Mouse (Mus musculus) layer of hippocampus, adult 9-11 months (tissue): Measurements from ENCODE around the gene C1qc.

ENCODE experiments used
- DNase-seq: peaks from one replicate; pipeline ENCODE4 v3.0.0; 2022

The C1qc gene

DNA sequence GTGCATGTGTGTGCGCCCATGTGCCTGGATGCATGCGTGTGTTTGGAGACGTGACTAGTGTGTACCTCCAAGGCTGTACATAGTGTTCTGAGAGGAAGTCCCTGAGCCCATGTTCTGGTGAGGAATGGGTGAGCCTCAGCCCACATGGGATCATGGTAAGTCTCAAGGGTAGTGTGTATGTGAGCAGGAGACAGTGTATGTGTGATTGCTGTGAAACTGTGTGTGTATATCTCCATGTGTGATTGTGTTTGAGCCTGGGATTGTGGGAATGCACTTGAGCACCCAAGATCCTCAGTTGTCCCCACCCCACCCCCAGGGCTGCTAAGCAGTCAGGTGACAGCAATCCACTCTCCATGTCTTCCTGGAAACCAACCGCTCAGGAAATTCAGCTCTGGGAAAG lies 2.0 kb upstream of the C1qc start:
- no peak for DNase-seq

DNA sequence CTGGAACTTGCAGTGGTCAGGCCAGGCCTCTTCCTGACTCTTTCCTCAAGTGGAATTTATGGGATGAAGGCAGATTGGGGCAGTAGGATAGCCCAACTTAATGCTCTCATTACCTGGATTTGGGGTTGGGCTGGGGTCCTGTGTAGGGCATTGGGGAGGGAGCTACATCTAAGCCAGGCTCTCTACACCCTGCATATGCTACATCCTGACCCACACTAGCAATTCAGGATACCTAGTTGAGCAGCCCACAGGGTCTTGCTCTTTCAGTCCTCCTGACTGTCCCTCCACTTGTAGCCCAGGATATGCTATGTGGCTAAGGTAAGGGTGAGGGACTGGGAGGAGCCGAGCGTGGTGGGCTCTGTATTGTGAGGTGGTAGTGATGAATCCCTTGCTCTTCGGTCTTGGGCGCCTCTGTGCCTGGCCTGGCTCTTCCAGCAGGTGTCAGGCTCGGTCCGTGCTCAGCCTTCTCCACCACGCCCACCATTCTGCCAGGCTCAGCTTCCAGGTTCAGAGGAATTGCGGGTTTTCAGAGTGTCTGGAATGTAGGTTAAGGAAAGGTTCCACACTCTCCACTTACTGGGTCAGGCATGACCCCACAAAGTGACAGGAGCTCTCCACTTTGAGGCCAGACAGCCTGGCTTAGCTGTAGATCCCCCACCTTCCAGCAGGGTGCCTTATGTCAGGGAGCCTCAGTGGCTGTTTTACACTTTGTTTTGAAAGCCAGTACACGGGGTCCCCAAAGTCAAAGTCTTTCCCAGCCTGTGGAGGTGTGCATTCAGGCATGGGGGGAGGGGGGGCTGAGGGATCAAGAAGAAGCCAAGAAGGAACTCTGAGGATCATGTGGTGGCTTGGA lies 1.1 kb upstream of the C1qc start:
- peak; percentile 45 for DNase-seq

DNA sequence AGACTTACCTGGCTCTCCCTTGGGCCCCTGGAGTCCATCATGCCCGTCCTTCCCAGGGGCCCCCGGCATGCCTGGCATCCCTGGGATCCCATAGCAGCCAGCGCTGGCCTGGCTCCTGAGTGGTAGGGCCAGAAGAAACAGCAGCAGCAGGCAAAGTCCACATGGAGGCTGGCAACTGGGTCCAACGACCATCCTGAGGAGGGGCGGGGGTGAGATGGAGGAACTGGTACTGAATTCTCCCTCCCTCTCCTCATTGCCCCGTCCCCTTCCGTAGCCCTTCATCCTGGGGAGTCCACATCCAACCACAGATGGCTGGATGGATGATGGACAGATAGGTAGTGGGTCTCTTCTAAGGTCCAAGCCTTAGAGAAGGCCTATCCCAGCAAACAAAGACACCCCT lies 494 bp downstream of the C1qc start:
- no peak for DNase-seq

- DNase-seq, result no peak
Observed at GRCm38 (mm10) chr4:136891115-136891514, 1.8 kb downstream of the C1qc start.

- DNase-seq, result no peak
Observed at GRCm38 (mm10) chr4:136889981-136890380, 2.9 kb downstream of the C1qc start.

GRCm38 (mm10) chr4:136887714-136888113 lies 5.2 kb downstream of the C1qc start:
- no peak for DNase-seq

DNA sequence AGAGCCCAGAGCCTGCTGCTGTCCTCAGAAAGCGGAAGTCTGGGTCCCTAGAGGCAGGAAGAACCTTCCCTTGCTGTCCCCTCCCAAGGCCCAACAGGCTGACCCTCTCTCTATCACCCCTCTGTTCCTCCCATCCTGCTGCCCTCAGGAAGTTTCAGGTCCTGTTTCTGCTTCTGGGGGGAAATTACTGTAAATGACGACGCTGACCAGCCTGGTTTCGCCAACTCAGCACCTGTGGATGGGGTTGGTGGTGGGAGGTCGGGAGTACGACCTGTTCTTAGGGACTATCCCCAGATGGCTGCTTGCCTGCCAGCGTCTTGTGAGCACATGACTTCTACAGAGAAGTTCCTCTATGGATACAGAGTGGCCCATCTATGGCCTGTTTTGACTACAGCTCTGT lies 6.8 kb downstream of the C1qc start, which contains the start of gene C1qb:
Gene C1qb (minus strand): TSS at position 87 of the 400 bp plus-strand sequence.
- DNase-seq, result peak; percentile 80

GRCm38 (mm10) chr4:136878601-136879000 lies 14.3 kb downstream of the C1qc start:
- DNase-seq, result no peak

- no peak for DNase-seq
Observed at GRCm38 (mm10) chr4:136878171-136878570, 14.7 kb downstream of the C1qc start.

- DNase-seq, result no peak
Observed at GRCm38 (mm10) chr4:136876971-136877370, 15.9 kb downstream of the C1qc start.

- no peak for DNase-seq
Observed at GRCm38 (mm10) chr4:136875012-136875411, 17.9 kb downstream of the C1qc start.

DNA sequence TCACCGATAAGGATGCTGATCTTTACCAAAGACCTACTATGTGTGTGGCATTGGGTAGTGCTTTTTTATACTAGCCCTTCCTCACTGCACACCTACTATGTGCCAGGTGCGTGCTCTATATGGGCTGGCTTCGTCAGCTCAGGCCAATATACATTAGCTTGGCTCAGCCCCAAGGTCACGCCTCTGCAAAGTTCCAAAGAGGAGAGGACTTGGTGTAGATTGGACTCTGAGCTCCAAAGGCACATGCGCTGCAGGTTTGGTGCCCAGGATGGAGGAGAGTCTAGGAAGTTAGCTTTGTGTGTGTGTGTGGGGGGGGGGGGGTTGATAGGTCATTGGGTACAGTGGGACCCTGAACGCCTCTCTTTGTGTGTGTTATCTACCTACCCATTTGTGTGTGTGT lies 24.5 kb downstream of the C1qc start:
- DNase-seq, result no peak

DNA sequence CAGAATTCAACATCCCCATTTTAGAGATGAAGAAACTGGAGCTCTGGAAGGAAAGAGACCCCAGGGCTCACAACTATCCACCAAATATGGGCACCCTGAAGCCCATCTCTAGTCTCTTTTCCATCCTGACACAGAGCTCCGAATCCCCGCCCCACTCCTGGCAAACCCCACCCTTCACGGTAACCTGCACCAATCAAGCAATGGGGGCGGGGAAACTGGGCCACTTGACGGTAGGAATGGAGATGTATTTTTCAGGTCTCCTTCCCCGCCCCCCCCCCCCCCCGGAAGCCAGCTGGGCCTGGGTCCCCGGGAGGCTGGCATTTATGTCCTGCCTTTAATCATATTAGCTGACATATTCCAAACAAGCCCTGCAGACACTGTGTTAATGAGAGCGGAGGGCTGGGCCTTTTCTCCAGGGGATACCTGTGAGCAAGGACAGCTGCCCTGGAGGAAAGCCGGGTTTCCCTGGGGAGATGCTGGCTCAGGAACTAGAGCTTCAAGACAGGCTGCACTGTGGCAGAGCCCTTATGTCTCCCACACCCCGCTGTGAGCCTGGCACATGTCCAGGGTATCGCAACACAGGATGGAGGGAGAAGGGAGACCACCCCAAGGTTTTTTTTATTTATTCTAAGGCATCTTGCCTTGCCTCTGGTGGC lies 25.0 kb downstream of the C1qc start:
- no peak for DNase-seq

- no peak for DNase-seq
Observed at GRCm38 (mm10) chr4:136865531-136865930, 27.3 kb downstream of the C1qc start.

GRCm38 (mm10) chr4:136864751-136865470 lies 28.0 kb downstream of the C1qc start:
- DNase-seq, result no peak

DNA sequence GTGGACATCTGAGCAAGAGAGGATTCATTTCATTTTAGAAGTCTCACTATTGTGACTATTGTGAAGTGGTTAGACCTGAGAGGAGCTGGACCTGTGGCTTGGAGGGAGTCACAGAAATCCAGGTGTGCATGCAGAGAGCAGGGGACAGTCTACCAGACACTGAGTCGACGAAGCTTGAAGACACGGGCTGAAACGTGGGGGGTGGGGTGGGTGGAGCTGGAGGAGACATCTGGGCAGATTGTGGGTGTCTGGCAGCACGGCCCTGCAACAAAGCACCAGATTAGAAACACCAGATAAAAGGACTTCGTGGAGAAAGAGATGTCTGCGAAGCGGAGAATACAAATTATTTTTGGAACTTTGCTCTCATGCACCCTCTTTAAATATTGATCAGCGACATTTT lies 29.3 kb downstream of the C1qc start:
- no peak for DNase-seq

GRCm38 (mm10) chr4:136862411-136862810 lies 30.5 kb downstream of the C1qc start:
- DNase-seq, result no peak

DNA sequence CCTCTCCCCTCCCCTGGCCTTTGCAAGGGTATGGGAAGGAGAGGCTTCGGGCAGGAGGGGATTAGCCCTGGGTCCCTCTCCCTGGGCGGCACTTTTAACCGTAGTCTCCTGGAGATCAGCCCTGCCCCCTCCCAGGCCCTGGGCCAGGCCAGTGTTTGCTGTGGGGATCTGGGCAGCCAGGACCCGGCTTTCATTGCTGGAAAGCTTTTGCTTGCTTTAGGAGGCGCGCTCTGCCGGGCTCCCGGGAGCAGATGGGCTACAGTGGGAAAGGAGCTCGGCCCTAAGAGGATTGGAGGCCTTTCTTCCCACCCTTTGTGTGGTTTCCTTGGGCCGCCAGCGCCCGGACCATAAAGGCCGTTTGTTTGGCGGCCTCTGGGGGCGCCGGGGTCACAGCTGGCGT lies 31.1 kb downstream of the C1qc start:
- DNase-seq, result no peak

GRCm38 (mm10) chr4:136860022-136860421 lies 32.8 kb downstream of the C1qc start:
- DNase-seq, result no peak

DNA sequence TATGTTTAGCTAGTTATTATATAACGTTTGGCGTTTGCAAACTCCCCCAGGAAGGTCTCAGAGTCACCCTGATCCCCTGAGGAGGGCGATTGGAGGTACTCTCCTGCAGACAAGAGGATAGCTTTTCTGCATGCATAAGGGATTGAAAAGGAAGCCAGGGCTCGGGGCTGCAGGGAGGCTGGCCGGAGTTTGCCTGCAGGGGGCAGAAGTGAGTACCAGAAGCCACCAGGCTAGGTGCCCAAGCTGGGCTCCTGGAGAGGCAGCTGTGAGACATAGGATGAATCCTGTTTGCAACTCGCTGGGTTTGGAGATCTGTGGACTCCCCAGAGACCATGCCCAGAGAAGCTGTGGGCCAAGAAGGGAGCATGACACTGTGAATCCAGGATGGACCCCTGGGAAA lies 37.8 kb downstream of the C1qc start:
- no peak for DNase-seq

DNA sequence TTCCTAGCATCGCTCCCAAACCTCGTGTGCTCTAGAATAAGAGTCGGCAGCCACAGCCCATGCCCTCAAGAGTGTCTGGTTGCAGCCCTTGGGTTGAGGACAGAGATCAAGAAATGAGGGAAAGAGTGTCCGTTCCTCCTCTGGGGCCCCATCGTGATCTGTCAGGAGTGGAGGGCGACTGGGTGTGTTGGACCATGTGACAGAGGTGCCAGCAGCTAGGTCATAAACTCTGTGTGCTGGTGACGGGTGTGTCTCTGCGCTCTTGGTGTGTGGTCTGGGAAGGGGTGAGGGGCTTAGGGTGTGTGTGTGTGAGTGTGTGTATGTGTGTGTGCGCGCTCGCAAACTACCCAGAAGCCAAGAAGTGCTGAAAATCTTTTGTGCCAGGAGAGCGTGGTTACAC lies 39.9 kb downstream of the C1qc start:
- DNase-seq, result no peak

GRCm38 (mm10) chr4:136852119-136852518 lies 40.7 kb downstream of the C1qc start:
- no peak for DNase-seq

DNA sequence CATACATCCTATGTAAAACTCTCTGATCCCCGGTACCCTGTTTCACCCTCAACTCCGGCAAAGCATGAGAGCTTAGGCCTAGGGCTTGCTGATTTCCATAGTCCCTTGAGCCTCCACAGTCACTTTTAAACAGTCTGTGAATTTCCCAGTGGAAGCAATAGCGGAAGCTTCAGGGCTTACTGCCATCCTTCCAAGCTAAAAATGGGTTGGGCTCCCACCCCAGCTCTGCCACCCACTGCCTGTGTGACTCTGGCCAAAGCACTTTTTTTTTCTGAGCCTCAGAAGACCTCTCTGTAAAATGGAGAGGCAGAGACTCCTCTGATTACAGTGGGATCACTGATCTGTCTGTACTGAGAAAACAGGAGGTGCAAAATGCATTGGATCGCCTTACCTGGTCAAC lies 44.3 kb downstream of the C1qc start:
- DNase-seq, result no peak

DNA sequence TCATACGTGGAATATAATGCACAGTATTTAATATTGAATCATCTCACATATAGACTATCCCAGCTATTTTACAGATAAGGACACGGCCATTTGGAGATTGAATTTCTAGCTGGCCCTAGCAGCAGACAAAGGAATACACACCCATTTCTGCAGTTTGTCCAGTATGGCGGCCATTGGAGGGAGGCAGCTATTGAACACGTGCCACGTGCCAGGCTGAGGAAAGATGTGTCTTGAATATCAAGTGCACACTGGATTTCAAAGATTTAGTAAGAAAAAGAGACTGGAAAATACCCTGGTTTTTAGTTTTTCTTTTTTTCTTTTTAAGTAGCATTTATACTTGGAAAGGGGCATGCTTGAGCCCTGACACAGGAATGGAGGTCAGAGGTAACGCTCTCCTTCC lies 45.7 kb downstream of the C1qc start:
- DNase-seq, result no peak
